Mouse (Mus musculus) lung, adult 18-20 months (tissue): ENCODE results near the gene Tbx15.

ENCODE experiments used
- DNase-seq, 2 experiments: peaks; one replicate each; pipeline ENCODE4 v3.0.0; 2022; ENCODE audit warnings: mixed read lengths in 2 of 2

The Tbx15 gene

DNA sequence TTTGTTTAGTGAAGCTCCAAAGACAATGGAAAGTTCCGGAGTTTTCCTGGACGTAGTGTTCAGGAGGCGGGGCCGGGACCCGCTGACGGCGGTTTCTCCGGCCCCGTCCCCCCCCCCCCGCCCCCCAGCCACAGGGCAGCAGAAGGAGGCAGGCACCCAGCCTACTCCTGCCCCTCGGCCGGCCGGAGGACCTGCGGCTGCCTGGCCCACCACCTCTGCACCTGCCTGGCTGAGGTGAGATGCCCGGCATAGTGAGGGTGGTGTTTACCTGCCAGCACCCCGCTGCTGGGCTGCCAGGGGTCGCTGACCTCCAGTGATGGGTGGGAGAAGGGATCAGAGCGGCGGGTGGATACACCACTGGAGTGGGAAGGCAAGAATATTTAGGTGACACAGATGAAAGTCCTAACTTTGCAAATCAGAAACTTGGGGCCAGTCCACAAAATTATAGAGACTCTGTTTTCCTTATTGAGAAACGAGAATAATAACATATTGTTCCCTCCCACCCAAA, at the start of gene Tbx15:
Gene Tbx15, plus strand, starts transcription at position 169 of the 508 bp plus-strand sequence.
- DNase-seq = no peak

DNA sequence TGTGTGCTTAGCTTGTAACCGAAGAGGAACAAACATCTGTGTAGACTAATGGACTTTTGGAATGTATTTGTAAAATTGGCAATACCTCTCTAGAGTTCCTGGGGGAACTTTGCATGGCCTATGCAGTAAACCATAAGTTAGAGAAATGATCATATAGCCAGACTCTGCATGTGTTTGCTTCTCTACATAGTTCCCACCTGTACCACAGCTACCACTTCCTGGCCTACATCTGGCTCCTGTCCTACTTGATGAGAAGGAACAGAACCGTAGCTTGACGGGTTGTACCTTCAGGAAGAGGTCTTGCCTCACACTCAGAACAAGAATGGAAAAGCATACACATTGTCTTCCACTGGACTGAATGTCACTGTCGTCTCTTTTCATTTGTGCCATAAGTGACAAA, 46.6 kb upstream of the Tbx15 start:
- no peak for DNase-seq

DNA sequence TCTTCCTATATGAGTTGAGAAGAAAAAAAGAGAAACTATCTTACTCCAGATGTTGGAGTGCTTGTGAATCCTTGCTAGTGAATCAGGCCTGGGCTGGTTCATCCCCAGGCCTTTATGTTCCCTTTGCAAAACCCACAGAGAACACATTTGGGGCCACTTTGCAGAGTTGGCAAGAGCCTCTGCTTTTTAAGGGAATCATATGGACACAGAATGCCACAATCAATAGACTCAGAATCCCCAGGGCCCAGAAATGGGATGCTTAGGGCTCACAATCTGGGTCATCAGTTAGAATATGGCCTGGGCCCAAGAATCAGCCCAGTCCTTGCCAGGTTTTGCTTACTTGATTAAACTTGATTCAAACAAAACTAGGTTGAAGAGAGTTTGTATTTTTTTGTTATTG, 36.9 kb upstream of the Tbx15 start:
- DNase-seq = no peak

DNA sequence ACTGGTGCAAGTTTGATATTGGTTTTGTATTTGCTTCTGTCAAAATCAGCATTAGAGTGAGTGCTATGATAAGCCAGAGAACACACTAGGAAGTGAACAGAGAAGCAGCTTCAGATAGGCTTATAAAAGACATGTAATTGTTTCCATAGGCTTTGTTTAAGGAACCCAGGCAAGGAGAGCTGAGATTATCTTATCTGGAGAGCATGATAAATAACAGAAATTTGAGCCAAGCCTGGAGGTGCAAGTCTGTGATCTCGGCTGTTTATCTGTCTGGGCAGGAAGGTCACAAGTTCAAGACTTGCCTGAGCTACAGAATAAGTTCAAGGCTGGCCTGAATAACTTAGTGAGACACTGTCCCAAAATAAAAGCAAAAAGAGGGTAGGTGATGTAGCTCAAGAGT, 31.8 kb upstream of the Tbx15 start:
- DNase-seq = no peak

DNA sequence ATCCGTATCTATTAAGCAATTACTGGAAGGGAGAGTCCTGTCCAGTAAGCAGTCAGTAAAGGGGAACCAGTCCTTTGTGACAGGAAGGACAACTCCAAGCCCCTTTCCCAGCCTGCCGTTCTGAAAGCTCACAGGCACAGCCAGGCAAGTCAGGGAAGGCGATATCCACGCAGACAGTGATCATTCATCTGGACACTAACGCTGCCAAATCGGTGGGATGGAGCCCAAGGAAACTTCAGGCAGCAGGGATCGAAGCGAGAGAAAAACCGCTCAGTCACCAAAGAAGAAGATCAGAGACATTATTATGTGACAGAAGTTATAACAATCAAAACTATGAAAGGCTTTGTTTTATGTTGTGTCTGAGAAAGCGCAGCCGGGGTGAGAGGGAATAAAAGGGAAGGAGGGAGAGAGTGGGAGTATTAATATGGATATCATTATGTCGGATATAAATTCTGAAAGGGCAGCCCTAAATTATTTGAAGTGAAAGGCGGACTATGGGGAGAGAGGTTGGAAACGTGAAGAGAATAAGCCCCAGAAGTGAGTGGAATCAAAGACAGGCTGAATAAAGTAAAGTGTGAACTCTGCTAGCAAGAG, 29.0 kb upstream of the Tbx15 start:
- DNase-seq = no peak

DNA sequence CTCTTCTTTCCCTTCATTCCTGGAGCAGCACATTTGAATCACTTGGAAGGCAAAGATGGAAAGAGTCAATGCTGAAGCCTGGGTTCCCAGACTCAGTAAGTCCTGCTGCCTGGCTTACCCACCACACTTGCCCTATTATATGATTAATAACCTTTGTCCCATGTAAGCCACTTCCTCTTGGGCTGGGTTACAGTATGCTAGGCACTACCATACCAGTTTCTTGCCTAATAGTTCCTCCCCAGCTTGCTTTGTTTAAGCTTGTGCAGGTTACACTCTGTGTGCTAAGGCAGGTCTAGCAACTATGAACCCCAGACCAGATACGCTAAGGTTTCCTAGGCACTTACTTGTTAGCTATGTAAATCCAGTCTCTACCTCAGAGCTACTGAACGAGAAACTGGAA, 12.4 kb upstream of the Tbx15 start:
- no peak for DNase-seq

DNA sequence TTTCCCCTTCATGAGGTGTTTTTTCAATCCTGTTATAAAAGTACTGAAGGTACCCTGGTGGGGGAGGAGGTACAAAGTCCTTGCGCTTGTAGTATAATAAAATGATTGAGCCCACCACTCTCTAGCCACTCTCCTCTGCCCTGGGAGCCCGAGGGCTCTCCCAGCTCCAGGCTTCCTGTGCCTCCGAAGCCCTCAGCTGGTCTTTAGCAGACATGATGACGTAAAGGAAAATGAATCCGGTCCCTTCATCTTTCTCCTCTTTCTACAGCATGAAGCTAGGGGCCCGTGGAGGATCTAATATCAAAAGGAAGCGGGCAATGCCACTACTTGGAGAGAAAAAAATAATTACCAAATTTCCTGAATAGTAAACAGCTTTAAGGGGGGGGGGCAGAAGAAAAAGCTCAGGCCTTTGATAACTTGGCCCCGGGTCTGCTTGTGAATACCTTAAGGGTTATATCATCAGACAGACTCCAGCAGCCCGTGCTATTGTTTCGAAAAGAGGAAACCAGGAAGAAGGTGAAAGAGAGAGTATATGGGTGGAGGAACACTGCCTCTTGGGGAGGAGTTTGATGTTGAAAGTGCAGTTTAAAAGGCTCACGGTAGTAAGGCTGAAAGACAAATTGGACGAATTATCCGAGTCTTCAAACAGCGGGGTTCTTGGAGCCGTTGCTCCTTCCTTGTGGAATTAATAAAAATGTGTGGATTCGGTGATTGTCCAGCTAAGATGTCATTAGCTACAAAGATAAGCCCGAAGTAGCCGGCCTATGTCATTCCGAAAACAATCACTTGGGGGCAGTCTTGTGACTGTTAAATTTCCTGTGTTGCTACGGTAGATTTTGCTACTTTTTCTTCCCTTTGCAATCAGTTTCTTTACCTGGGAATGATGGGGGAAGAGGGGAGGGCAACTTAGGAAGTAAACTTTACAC, 6.5 kb upstream of the Tbx15 start:
- peak; percentile 26 to 44 for DNase-seq

DNA sequence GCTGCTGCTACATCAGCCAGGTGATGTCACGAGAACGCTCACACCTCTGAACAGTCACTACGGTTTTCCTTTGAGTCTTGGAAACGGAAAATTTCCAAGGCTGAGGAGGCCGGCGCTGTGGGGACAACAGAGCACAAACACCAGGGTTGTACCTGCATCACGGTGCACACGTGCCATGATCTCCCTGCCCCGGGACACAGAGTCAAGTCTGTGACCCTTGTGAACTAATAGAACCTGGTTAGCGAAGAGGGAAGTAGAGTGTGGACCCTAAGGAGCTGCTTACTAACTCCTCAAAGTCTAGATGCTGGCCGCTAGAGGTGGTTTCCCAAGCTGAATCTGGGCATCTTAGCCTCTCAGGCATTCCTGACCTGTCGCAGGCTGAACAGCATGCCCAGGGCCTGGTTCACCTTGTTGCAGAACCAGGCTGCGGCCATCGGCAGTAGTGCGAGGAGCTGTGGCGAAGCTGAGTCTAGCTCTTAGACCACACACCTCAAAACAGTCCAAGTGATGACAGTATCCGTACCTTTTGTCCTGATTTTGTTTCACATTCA, 5.8 kb upstream of the Tbx15 start:
- DNase-seq = no peak

DNA sequence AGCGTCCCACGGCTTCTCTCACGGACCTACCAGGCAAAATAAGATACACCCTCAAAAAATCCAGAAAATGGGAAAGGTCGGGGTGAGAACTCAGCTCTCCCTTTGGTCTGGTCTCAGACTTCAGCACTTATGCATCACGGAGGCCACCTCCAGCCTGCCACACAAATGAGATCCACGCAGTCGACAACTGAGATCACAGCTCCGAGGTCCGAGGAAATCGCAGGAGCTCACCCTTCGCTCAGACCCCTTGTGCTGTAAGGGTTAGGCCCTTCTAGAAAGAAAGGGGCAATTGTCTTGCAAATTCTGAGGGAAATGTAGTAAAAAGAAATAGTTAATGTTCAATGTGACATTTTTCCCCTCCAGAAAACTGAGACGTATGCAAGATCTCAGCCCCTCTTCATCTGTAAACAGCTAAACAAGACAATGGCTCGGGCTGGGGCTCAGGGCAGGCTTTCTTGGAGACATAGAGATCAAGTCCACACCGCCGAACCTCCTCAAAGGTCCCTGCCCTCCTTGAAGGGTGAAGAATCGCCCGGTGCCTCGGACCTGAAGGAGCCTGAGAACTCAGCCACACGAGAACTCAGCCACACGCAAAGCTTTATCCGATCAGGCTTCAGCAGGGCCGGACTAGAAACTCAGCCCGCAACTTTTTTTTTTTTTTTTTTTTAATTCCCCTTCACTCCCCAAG, 4.9 kb upstream of the Tbx15 start:
- no peak for DNase-seq

DNA sequence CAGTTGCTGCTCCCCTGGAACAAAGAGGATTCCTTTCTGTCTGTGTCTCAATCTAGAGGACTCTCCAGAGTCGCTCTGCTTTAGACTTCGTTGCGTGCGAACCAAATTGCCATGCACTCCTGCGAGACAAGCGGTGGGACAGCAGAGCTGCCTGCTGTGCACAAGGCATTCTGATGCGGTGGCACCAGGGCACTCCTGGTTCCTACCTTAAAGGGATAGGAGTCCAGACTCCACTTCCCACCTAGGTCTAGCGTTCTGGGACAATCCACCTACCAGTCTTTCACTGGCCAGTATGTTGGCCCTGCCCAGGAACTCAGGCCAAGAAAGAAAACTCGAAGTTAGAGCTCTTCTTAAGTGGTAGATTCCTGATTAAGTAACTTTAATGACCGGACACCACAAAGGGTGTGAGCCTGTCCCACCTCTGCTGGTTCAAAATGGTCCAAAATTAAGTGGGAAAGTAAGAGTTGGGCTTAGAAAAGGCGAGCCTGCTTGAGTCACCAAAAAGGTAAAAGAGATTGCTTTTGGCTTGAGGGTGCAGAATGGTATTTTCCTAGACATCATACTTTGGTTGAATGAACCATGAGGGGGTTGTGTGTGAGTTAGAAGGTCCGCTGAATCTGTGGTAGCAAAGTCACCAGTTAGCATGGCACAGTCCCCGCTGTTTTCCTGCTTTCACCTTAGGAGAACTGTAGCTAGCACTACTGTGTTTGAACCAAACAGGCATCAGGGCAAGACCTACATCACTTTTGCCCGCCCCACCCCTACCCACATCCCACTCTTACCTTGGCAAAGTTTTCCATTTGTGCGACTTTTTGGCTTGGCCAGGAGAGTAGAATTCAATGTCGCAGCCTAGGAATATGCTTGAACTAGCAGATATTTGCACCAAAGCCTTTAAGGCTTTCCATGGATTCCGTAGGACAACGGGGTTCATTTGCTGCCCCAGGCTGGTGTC, 4.1 kb upstream of the Tbx15 start:
- DNase-seq = no peak

DNA sequence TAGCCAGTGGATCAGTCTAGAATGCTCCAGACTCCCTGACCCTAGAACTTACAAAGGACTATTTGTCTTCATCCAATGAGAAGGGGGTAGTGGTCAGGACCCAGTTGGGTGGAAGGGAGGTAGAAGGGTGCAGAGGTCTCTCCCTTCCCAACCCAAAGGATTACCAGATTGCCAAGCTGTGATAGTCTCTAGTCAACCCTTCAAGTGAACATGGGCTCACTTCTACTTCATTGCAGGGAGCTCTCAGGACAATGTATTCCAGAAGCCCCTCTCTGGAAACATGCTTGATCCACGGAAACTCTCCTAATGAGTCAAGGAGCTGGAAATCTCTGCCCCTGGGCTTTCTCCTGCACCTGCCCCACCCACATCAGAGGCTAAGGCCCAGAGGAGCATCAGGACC, 1.5 kb upstream of the Tbx15 start:
- DNase-seq = no peak

DNA sequence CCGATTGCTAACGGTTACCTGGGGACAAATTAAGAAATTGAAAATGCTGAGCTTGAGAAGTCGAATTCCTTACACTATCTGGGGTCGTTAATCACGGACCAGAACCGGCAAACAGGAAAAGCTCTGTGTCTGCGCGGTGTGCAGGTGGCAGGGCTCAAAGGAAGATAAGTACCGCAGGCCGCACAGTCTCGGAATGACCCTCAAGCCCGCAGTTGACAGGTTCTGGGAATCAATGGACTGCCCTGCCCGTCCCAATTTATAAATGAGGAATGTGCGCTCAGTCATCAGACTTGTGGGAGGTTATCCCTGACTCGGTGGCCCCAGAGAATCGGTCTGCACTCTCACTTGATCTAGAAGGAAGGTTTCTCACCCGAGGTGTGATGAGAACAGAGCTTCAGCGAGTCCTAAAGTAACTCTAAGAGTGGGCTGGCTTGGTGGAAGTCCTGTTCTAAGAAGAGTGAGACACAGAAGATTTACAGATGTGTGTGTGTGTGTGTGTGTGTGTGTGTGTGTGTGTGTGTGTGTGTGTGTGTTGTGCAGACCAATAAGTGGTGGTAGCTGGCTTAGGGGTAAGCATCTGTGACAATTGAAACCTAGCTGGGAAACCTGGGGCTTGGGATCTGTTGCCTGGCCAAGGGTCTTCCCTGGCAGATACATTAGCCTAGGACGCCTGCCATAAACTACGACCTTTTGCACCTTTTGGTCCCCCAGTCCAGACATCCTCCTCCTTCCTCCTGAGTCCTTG, 708 bp upstream of the Tbx15 start:
- no peak for DNase-seq

DNA sequence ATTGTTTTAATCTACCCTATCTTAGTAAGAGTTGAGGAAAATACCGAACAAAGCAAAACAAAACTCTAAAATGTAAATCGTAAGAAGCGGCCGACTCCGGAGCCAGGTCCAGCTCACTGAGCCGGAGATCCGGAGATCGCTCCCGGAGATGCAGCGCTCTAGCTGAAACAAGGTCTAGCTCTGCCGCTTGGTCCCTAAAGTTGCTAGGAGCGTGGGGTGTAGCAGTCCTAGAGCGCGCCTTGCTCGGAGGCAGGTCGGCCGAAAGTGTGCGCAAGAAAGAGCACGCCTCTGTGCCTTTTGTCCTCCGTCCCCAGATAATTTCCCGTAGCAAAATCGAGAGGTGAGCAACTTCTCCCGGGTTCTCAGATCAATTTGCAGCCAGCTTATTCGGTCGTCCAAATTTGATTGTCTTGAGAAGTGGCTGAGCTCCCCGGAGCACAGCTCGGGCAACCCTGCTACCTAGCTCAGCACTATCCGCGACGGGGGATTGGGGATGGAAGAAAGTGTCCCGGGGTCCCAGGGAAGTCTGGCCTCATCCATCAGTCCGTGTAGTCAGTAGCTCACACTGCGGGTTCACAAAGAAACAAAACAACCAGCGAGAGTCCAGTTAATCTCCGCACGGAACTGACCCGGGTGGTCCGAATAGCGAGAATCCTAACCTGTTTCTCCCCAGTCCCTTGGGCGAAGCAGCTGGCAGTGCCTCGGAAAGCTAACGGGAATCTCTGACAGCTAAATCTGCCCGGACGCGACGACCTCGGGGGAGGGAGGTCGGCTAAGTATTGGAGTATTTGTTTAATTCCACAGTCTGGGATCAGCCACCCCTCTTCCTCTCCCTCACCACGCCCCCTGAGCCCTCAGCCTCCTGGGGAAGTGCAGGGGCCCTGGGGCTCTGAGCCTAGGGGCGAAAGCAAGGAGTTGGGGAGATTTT, 894 bp downstream of the Tbx15 start:
- no peak for DNase-seq

DNA sequence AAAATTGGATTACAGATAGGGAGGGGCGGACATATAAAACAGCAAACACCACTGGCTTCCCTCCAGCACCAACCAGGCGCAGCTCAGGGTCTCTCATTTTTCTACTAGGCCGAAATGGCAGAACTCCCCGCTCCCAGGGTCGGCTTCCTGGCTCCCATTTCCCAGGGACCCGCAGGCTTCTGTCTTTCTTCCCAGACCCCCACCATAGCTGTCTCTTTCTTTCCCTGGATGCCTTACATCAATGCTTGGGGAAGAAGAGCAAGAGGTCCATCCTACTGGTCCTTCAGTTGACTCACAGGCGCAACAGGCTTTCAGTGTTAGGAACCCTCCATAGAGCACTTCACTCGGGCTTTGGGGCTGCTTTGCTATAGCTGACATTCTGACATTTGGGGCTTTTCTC, 2.3 kb downstream of the Tbx15 start:
- DNase-seq = no peak

DNA sequence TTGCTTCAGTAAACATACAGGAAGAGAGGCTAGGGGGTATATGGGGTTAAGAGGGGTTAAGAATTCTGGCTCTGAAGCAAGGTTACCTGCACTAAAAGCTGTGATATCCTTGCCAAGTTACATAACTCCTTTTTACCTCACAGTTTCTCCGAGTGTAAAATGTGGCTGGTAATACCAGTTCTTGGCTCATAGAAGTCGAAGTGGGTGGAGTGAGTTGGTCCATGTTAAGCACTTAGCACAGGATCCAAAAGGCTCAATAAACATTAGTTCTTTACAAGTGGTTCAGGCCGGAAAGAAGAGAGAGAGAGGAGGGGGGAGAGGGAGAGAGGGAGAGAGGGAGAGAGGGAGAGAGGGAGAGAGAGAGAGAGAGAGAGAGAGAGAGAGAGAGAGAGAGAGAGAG, 5.2 kb downstream of the Tbx15 start:
- DNase-seq = peak in 1 of 2 experiments; percentile 31

DNA sequence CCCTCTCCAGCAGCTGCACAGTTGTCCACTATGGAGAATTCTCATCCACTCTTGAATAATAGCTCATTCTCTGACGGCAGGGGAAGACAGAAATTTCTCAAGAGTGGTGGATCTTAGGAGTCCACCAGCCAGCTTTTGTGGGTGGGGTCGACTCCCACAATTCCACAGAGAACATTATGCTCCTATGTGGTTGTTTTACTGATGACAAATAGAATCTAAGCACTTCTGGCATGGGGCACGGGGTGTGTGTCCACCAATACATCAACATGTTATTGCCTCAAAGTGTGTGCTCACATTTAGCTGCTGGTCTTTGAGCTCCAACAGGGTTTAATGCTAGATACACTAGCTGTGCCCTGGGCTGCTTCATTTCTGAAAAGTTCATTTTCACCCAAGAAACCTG, 6.4 kb downstream of the Tbx15 start:
- DNase-seq = no peak

DNA sequence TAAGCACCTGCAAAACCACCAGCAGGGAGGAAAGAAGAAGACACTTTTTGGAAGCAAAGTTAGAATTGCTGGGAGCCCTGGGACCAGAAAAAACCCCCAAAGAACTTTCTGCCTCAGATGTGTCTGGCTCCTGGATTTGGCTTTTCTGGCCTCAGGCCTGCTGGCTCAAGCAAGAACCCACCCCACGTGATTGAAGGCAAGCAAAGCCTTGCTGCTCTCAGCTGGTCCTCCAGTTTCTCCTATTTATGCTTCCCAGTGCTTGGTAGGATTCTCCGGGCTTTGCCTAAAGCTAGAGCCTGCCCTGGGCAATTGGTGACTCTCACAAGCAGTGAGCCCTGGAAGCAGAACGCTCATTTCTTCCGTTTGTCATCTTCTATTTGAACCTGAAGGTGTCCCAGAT, 7.4 kb downstream of the Tbx15 start:
- no peak for DNase-seq

DNA sequence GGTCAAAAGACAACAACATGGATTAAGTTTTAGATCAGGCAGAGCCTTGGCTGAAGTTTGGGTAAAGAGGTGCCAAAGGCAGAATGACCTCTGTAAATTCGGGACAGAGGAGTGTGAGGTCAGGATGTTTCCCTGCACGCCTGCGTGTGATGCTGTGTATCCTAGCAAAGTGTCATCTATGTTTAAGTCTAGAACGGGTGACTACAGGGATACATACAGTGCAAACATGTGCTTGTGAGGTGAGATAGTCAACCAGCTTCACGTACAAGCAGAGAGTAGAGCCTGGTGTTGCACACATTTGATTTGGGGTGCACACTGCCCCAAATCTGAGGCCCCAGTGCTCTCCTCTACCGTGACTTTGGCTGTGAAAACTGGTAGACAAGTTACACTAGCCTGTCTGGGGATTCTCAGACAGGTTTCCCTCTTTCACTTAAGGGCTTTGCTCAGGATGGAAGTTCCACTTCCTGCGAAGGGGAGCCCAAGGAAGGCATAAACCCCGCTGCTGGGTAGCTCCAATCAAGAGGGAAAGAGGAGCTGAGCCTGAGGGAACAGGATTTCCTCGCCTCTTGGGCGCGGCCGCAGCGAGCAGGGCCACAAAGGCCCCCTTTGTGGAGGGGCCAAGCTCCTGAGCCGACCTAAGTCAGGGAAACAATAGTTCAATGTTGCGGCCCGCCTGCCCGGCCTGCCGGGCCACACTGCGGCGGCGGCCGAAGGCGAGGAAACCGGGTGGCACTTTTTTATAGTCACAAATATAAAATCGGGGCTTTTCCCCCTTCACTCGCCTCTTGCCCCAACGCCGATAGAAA, 8.0 kb downstream of the Tbx15 start:
- no peak for DNase-seq

DNA sequence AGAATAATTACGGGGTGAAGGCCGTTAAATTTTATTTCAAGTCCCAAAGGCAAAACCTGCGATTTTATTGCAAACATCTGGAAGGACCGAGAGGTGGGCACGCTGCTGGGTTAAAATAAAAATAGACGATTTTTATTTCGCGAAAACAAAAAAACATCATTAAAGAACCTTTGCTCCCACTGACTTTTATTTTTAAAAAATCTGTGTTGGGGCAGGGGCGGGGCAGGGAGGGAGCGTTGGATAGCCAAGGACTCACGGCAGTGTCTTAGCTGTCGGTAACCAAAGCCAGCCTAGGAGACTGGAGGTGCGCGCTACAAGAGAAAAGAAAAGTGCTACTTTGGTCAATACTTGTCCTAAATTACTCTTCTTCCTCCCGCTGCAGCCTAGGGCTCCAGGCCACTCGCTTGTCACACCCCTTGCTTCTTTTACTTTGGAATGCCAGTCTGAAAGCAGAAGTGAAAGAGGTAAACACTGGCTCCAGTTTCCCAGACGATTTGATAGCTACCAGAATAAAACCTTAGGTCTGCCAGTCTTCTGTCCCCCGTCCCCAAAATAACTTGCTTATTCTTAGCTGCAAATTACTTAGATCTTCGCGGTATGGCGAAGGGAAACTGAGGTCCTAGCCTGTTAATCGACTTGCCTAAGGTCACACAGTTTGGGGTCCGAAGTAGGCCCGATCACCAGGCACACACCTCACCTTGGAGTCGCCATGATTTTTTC, 8.8 kb downstream of the Tbx15 start:
- no peak for DNase-seq
